Mouse (Mus musculus) lung, postnatal 14 days (tissue): Measurements from ENCODE around the gene Ephb1.
A peak's percentile ranks its signal among the peaks of the same experiment; 100 is the strongest.

ENCODE experiments used
- DNase-seq: peaks from one replicate; pipeline ENCODE4 v3.0.0; 2021

Gene Ephb1

DNA sequence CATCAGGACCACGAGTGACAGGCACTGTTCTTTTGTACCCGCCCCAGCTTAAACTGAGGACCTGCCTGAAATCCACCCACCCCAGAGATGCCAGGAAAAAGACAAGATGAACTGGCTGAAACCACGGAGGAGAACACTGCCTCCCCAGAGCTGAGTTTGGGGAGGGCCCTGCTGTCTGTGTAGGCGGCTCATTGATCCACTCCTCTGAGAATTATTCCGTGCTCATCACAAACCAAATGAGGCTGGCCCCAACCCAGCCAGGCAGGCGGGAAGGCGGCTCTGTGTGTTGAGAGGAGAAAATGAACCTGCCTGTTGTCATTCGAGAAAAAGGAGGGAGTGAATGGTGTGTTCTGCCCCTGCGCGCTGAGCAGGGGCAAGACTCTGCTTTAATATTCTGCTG, 2.8 kb downstream of the Ephb1 start:
- no peak for DNase-seq

DNA sequence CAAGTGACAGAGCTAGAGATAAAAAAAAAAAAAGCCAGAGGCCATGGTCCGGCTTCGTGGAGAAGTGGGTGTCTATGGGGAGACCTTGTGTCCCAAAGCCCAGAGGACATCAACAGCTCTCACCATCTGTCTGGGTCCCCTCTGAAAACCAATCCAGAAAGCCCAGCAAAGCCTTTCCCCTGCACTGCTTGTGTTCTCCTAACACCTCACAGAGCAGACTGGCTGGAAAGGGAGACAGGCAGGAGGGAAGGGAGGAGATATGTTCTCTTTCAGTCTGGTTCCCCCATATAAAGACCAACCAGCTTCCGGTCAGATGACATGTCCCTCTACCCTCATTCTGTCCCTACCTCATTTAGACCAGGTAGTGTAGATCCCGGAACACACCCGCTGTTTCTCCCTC, 3.3 kb downstream of the Ephb1 start:
- no peak for DNase-seq

DNA sequence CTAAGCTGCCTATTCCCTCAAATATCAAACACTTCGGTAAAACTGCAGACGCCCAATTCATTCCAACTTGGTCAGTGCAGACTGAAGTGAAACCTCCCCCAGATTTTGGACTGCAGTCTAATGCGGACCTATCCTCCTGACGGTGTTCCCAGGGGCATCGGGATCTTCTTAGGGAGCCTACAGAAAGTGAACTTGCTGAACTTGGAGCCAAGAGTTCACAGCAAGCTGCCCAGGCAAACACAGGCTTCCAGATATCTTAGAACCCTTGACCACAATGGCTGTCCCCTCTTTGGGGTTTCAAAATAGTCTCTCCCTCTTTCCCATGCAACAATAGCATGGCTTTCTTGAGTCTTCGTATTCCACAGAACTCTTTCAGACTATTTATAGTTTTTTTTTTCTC, 3.8 kb downstream of the Ephb1 start:
- DNase-seq, result no peak

DNA sequence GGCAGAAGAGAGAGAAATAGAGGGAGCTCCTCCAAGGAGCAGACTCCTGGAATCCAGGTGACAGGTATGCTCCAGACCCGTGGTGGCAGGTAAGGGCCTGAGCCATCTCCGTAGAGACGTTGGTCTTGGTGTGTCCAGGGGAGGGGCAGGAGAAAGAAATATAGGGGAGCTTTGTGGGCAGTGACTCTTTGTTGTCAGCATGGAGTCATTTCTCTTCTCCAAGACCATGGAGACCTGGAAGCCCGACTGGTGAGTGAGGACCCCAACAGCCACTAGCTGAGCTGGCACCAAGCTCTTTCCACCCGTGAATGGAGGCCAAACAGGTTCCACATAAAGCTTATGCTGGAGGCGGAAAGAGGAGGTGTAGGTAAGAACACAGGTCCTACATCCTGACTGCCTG, 4.4 kb downstream of the Ephb1 start:
- DNase-seq, result no peak

DNA sequence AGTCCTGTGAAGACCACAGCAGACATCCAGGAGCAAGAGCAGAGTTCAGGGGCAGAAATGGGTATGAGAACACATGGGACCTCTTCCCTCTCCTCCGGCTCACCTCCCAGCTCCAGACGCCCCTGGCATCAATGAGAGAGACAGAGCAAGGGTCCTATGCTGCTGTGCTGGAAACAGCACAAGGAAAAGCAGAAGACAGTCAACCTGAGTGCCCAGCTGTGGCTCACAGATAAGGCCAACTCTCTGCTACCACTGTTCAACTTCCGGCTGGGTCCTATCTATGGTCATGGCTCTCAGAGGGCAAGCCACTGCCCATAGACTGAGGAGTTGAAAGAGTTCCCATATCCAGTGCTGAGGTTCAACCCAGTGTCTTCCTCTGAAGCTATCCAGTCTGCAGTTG, 7.7 kb downstream of the Ephb1 start:
- DNase-seq, result no peak

DNA sequence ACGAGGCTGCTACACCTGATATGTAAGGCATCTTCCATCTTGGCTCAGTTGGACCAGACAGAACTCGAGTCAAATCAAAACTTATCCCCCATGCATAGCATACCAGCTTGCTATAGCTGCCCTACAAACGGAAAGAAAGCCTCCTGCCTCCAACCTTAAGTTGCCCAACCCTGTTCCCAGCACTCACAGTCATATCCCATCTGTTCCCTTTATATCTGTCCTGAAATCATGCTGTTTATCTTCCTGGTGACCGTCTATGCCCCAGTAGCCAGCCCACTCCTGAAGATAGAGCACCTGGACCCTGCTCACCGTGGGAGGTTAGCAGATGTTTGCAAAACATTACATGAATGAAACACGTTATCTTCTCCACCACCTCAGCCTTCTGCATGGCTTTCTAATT, 9.0 kb downstream of the Ephb1 start:
- DNase-seq, result no peak

DNA sequence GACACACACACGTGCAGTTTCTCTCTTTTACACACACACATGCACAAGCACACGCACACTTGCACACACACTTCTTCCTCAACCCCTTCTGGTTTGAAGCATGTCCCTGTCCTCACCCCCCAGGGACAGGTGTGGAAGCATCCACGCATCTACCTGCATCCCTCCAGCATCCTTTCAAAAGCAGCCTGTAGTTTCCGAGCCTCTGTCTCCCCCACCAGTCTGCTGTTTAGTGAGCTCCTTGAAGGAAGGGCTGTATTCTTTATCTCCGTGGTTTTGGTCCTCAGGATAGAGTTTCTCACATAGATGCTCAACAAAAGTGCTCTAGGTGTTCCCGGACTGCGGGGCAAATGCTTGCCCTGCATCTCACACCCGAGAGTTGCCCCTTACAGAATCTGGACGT, 9.4 kb downstream of the Ephb1 start:
- DNase-seq, result no peak

DNA sequence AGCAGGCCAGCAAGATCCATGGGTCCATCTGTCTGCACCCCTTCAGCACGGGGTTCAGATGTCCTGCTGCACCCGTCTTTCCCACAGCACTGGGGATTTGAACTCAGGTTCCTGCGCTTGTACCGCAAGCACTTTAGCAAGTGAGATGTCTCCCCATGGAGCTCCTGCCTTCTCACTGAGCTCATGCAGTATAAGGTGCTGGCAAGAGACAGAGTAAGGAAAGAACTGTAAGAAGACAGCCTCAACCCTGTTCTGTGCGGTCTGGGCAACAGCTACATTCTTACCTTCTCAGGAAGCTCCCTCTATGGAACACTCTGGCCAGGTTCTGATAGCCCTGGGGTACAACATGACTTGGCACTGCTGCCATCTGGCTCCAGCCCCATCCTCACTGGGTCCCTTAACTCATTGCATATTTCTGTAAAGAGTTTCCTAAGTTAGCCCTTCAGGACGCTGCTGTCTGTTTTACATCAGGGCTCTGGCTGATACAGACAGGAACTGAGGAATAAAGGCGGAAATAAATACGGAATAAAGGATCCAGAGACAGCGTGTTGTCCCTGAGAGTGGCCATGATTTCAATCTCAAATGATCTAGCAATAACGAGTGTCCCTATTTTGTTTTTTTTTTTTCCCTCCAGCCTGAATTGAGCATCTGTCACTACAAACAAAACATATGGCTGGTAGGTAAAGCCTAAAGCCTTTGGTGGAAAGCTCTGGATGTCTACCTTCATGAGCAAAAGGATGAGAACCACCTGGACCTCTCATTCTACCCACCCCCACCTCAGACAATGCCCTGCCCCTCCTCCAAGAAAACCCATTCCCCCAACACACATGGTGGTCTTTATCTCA, 10.2 kb downstream of the Ephb1 start:
- DNase-seq, result no peak

DNA sequence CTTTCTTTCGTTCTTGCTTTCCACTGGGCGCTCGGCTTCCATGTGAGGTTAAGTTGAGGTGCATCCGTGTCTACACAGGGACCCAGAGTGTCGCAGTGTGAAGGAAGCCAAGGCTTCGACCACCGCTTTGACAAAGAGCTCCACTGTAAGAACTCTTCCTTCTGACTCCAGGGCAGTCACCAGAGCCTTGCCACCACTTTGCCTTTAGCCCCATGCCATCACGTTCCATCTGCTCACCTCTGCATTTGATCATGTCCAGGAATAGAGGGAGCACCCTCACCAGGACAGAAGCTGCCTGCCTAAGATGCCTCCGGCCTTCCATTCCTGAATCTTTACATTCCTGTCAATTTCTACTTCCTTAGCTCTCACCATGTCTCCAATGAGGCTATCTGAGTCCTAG, 11.4 kb downstream of the Ephb1 start:
- DNase-seq, result no peak

DNA sequence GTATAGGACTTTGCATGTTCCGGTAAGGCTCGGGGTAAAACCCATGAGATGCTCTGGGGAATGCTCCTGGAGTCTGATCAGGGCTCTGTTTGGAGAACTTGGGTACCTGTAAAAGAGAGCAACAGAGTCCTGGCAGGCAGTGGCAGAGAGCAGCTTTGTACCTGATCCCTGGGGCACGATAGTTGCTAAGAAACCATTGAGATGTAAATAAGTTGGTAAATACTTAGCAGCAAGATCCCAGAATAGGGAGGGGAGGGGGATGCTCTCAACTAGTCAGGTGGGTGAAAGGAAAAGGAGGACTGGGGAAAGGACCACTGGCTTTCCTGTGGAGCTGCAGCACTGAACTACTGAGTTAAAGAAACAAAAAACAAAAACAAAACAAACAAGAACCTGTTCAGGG, 12.5 kb downstream of the Ephb1 start:
- no peak for DNase-seq

DNA sequence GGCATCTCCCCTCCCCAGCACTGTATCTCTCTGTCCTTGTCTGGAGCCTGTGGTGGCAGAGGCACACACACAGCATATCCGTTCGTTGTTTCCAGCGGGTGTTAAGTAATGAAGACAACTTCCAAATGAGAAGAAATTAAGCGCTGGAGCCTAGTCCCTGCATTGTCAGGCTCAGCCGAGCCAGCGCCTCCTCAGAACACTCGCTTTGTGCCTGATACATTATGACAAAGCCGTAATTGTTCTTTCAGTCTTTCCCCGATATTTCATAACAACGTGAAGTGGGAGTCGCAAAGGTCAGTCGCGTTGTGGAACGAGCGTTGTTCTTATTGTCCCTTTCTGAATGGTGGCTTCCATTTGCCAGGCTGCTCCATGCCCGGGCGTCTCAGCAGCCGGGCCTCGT, 13.7 kb downstream of the Ephb1 start:
- no peak for DNase-seq

DNA sequence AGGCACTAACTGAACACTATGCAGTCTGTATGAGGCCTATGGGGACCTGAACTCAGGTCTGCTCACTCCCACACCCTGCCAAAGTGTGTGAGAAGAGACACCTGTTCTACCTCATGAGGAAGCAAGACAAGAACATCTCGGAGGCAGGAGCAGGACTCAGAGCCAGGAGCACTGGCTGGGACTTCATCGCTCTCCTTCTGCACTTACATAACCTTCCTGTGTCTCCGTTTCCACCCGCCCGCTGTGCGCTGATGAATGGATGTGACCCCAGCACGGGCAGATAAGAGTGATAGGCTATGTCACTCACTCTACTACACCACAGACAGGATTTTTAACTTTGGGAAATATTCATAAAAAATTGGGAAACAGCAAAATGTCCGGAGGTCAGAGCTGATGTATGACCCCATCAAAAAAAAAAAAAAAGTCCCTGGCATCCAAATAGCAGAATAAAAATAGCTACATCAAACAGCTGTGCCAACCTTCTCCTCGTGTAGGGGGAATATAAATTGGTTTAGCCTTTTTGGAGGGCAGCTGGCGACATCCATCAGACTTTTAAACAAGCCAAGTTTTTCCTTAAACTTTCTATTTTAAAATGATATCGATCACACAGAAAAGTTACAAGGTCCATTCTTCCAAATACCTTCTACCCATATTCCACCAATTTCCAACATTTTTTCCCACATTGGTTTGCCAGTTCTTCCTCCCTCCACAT, 18.8 kb downstream of the Ephb1 start:
- DNase-seq, result no peak

DNA sequence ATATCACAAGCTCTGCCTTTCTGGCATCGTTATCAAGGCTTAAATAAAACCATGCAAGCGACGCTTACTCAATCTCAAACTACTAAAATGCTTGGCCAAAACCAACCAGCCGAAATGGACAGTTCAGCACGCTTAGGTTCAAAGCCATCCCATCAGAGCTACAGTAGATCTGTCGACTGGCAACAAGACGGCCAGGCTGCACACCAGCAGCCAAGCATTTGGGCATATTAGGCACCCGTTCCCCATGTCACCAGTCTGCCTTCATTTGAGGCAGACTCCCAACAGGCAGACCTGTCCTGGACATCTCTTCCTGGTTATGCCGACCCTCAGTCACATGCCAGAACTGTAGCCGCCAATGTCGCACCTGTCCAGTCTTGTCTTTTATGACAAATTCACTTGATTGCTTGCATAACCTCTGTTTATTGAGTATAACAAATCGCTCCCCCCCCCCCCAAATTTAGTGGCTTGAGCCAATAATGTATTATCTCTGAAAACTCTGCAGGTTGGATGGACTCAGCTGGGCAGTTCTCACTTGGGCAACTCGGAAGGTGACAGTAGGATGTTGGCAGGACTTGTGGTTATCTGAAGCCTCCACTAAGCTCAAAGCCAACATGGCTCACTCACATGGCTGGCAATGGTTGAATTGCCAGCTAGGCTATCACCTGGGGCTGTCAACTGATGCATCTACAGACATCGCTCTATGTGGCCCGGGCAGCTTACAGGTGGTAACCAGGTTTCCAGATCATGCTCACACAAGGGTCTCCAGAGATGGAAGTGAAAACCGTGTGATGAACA, 24.0 kb downstream of the Ephb1 start:
- no peak for DNase-seq

DNA sequence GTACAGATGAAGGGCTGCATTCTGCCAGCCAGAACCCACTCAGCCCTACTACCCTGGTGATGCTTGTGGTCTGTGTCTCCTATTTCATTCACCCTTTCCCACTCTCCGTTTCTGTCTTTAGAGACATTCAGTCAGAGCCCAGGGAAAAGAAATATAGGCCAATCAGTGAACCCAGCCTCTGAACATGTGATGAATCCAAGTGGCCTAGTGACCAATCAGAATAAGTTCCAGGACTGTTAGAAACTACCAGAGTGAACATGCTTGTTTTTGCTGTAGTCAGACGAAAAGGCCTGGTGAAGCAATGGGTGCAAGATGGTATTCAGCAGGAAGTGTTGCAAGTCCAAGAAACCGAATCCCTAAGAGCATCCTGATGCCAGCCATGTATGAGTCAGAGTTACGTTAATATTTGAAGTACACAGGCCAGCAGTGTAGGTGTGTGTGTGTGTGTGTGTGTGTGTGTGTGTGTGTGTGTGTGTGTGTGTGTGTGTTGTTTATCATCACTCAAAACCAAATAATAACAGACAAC, 26.8 kb downstream of the Ephb1 start:
- DNase-seq, result no peak

DNA sequence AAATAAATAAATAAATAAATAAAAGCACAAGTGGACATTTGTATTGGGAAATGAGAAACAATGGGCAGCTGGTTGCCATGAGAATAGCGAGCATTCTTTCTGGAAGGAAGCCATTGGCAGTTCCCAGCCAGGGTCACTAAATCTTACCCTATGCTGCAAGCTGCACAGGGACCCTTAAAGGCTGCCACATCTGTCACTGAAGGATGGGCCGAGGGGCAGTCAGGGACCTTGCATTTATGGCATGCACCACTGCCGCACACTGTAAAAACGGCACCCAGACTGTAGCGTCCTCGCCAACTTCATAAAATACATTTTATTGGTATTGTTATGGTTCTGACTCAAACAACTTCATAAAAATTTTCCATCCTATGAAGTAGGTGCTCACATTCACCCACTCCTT, 39.1 kb downstream of the Ephb1 start:
- no peak for DNase-seq

DNA sequence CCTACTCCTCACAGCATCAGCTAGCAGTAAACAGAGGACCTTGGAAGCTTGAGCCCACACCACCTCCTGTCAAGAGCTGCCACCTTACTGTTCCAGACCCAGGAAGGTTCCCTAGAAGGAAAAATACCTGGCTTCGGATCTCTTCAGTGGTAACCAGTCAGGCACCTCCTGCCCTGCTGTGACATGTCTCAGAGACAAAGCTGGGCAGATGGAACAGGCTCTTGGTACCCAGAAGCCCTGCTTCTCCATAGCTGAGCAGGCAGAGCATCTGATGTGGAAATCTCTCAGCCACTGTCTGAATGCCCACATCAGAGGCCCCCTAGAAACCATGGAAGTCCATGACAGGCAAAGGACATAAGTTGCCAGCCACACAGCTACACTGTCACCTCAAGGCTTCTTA, 39.7 kb downstream of the Ephb1 start:
- no peak for DNase-seq

DNA sequence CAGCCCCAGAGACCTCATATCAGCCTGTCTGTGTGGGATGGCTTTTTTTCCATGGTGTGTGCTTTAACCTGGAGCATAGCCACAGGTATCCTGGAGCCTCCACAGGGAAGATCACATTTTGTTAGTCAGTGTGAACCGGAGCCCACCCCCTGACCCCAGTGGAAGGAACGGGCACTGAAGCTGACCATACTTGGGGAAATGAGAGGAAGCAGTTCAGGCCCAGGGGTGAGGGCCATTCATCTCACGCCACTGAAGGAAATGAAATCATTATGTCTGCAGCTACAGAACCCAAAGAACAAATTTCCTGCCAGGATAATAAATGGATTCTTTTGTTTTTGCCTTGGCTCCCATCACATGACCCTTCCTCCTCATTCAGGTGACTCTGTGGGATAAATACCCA, 44.1 kb downstream of the Ephb1 start:
- DNase-seq, result no peak

DNA sequence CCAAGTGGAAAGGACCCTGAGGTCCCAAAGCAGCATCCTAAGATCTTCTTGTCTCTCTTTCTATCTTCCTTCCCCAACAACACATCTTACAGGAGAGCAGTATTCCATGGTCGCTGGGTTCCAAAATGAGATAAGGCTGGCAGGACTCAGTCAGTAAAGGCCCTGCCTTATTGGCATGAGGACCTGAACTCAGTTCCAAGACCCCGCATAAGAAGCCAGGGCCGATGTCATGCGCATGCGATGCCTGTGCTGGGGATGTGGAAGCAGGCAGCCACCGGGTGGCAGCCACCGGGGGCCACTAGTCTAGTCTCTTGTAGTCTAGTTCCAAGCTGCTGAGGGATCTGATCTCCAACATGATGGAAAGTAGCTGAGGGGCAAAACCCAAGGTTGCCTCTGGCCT, 45.2 kb downstream of the Ephb1 start:
- DNase-seq, result no peak

DNA sequence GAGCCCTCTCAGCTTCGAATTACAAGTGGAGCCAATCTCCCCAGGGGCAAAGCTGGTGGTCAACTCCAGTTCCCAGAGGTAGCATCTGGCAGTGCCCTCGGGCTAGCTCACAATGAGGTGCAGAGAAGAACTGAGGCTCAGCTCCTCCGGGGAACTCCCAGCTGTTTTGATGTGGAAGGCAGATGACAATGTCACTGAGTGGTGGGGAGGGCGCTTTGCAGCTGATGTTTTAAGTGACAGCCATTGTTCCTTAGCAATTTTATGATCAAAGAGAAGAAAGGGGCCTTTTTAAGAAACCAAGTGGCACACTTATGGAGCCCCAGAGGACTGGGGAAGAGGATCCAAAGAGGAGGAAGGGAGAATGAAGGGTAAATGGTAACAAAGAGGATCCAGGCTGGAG, 46.8 kb downstream of the Ephb1 start:
- no peak for DNase-seq

DNA sequence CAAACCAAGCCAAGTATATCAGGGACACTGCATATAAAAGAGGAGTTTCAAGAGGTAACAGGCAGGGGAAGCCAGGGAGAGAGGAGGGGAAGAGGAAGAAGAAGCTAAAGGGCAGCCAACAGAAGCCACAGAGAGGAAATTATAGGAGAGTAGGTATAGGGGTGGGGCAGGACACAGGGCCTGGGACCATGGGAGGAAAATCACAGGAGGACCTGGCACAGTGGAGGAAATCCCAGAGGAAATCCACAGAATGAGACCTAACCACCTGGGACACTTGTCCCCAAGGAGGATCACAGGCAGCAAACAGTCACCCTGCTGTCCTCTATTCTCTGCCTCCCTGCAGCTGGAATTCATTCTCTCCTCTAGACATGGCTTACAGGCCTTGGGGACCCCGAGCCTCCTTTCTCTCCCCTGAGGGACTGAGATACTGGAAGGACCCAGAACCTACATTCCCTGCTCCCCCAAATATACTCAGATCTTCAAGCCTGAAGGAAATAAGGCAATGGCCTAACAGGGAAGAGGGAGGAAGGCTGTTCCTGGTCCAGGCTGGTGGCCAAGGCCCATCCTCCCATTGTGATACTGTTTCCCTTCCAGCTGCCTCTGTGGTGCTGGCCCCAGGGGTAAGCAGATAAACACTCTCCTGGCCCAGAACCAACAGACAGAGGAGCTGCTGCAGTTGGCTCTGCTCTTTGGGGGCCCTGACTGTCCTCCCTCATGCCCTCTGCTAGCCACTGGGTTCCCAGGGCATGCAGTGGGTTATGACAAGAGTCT, 47.7 kb downstream of the Ephb1 start:
- peak; percentile 68 for DNase-seq

DNA sequence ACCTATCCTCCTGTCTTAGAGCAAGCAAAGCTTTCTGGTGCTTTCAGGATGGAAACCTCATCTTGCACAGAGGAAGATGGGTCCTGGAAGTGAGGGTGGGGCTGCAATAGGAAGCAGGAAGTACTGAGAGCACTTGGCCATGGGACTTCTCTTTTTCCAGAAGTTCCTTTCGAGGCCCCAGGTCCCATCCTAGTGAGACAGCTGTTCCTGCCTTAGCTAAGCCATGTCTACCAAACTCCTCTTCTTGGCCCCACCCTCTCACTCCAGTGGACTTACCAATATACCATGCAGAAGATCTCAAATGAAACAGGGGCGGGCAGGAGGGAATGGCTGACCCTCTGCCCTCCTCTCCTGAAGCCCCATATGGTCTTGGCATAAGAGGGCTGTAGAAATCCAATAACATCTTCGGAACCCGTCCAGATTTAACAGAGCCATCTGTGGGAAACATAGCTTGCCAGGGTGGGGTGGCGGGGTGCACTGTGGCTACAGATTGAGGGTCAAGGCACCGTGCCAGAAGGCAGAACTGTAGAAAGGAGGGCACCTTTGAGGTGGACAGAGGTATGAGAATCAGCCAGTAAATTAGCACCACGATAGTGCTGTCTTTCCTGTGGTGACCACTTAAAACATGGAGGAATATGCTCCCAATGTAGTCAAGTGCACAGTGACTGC, 48.9 kb downstream of the Ephb1 start:
- DNase-seq, result no peak

DNA sequence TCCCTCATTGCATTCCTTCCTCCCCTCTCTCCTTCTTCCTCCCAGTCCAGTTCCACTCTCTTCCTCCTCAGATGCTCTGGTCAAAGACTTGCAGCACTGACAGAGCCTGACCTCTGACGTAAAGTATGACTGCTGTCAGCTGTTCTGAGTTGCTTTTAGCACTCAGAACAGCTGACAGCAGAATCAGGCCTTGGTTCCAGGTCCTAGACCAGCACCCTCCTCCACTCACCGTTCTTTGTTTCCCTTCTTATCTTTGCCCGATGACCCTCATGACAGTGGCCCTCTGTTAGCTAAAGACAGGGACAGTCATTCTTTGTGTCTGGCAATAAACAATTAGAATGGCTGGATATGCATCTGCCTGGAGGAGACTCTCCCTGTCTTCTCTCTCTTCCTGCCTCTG, 49.7 kb downstream of the Ephb1 start:
- DNase-seq, result no peak
